Mouse (Mus musculus) lung, postnatal 0 days (tissue): ENCODE measurements around the gene Lyrm4.

Experiments
- CTCF ChIP-seq: IDR thresholded peaks from 2 replicates; pipeline ENCODE4 v1.5.1; 2016; ENCODE audit warnings: antibody characterized with exemption, mild to moderate bottlenecking
- EP300 ChIP-seq: IDR thresholded peaks from 2 replicates; pipeline ENCODE4 v1.6.1; 2016; ENCODE audit warnings: antibody characterized with exemption, mild to moderate bottlenecking, control low read depth

GRCm38 (mm10) chr13:36074484-36074883, 42.8 kb downstream of the Lyrm4 start:
- TF ChIP-seq CTCF (no peak), EP300 (no peak)
